ENCODE assay signal across 20 mouse cellular contexts in the genomic region with DNA sequence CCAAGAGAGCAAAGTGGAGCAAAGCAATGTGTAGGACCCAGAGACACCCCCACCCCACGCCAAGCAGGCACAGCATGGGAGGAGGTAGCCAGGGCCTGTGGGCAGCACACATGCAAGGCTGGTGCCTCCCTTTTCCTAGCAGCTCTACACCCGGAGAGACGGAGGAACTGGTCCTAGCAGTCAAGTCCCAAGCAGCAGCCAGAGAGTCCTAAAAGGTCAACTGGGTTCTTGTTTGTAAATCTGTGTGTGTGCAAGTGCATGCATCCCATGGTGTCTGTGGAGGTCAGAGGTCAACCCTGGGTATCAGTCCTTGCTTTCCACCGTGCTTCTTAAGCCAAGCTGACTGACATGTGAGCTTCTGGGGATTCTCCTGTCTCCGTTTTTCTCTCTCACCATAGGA. TPM values are rescaled to one million over a fixed set of nuclear protein-coding genes. Genes with fewer than 3 reads are reported as not detected.
DNase-seq lines count a peak whose midpoint lies in the region; ATAC-seq and TF ChIP-seq lines count a peak whose summit lies in the region.
"Had no signal": no experiment of that assay in that cellular context is flagged by ENCODE, and none has a peak within 500 bp of the region (broad histone marks: within the 10 kb centered on the region; RNA-seq: fewer than 3 reads in every experiment).

No protein-coding gene starts in this region.

- H3K9ac ChIP-seq in limb, embryonic 13.5 days = peak overlapping the region; percentile 4; the same call in 1 of the 2 replicates
- H3K9ac ChIP-seq: embryonic facial prominence, embryonic 12.5 days; forebrain, postnatal 0 days; liver, embryonic 12.5 days had no signal

- ATAC-seq in limb, embryonic 13.5 days (ENCODE audit: low FRiP score, low read depth) = no peak
- ATAC-seq: forebrain, postnatal 0 days; liver, embryonic 12.5 days had no signal

- TF ChIP-seq POLR2A in testis, adult 2 months (IDR thresholded peaks at IDR 0.05; ENCODE audit: control insufficient read depth, low read depth, low read length) = 0 out of 2 replicates have a peak, but pooled peaks have one; percentile 12

- peak; percentile 50 for DNase-seq in cerebellum, adult 11-12 months
- DNase-seq in cerebellum, adult 11 months = no peak
- no peak for DNase-seq in heart, embryonic 10.5 days (ENCODE audit: low spot score)
- DNase-seq in heart, adult 9 months (ENCODE audit: low spot score in 2 of 2) = no peak
- DNase-seq in limb, embryonic 10.5 days (ENCODE audit: low spot score) = no peak
- DNase-seq in testis, postnatal 10 days (ENCODE audit: low spot score) = no peak
- DNase-seq: adrenal gland, adult 2 months; forebrain, postnatal 0 days; heart, postnatal 10 days; kidney, adult 2 months; kidney, postnatal 10 days; left cerebral cortex, postnatal 4 days; lung, adult 2 months; thymus, postnatal 36 days had no signal

- 67% methylated on average over 5 of the region's 5 CpGs for WGBS in heart, embryonic 10.5 days
- 81% methylated on average over 5 of the region's 5 CpGs for WGBS in limb, embryonic 13.5 days
- 80% methylated on average over 5 of the region's 5 CpGs for WGBS in limb, embryonic 10.5 days

- no peak overlapping the region for H3K4me2 ChIP-seq in limb, embryonic 13.5 days (replicated peaks)
- H3K4me2 ChIP-seq: embryonic facial prominence, embryonic 12.5 days; heart, embryonic 11.5 days; liver, embryonic 12.5 days had no signal

- no peak for TF ChIP-seq CTCF in testis, adult 2 months (IDR thresholded peaks at IDR 0.05; ENCODE audit: control insufficient read depth, insufficient read depth, insufficient replicate concordance, low read depth, low read length)

- H3K4me3 ChIP-seq in heart, embryonic 10.5 days = no peak overlapping the region
- no peak overlapping the region for H3K4me3 ChIP-seq in limb, embryonic 13.5 days
- no peak overlapping the region for H3K4me3 ChIP-seq in limb, embryonic 10.5 days
- H3K4me3 ChIP-seq in testis, adult 2 months (ENCODE audit: control insufficient read depth, low read depth, low read length) = no peak overlapping the region
- H3K4me3 ChIP-seq: embryonic facial prominence, embryonic 12.5 days; erythroblast, embryonic 14.5 days; liver, embryonic 12.5 days had no signal

- no peaks in the 10 kb centered on the region for H3K9me3 ChIP-seq in heart, embryonic 10.5 days
- H3K9me3 ChIP-seq in limb, embryonic 13.5 days = no peaks in the 10 kb centered on the region
- no peaks in the 10 kb centered on the region for H3K9me3 ChIP-seq in limb, embryonic 10.5 days (replicated peaks)
- H3K9me3 ChIP-seq: embryonic facial prominence, embryonic 12.5 days; liver, embryonic 12.5 days had no signal

- peaks cover 58% of the 10 kb centered on the region for H3K4me1 ChIP-seq in heart, embryonic 10.5 days
- peaks cover 13% of the 10 kb centered on the region for H3K4me1 ChIP-seq in limb, embryonic 13.5 days
- H3K4me1 ChIP-seq in limb, embryonic 10.5 days = no peaks in the 10 kb centered on the region
- no peaks in the 10 kb centered on the region for H3K4me1 ChIP-seq in testis, adult 2 months (ENCODE audit: control insufficient read depth, insufficient read depth, low read length)

- H3K27ac ChIP-seq in heart, embryonic 10.5 days = peak overlapping the region; percentile 23; the same call in 1 of the 2 replicates
- H3K27ac ChIP-seq in limb, embryonic 13.5 days = peak overlapping the region; percentile 39; the same call in 1 of the 2 replicates
- no peak overlapping the region for H3K27ac ChIP-seq in limb, embryonic 10.5 days
- H3K27ac ChIP-seq in testis, adult 2 months (ENCODE audit: control insufficient read depth, insufficient read depth, low read depth, low read length) = no peak overlapping the region
- H3K27ac ChIP-seq: embryonic facial prominence, embryonic 12.5 days; liver, embryonic 12.5 days had no signal

- H3K27me3 ChIP-seq in heart, embryonic 10.5 days (ENCODE audit: insufficient read depth, poor library complexity, severe bottlenecking) = no peaks in the 10 kb centered on the region
- no peaks in the 10 kb centered on the region for H3K27me3 ChIP-seq in limb, embryonic 13.5 days
- H3K27me3 ChIP-seq in limb, embryonic 10.5 days (ENCODE audit: low read depth, poor library complexity, severe bottlenecking) = no peaks in the 10 kb centered on the region
- no peaks in the 10 kb centered on the region for H3K27me3 ChIP-seq in testis, adult 2 months (ENCODE audit: control insufficient read depth, insufficient read depth, low read length)
- H3K27me3 ChIP-seq: embryonic facial prominence, embryonic 12.5 days; liver, embryonic 12.5 days had no signal

- 0 out of 2 replicates have a peak, but pooled peaks cover 2% of the 10 kb centered on the region for H3K36me3 ChIP-seq in heart, embryonic 10.5 days
- H3K36me3 ChIP-seq in limb, embryonic 13.5 days = peaks cover 20% of the 10 kb centered on the region
- peaks cover 63% of the 10 kb centered on the region for H3K36me3 ChIP-seq in limb, embryonic 10.5 days
- no peaks in the 10 kb centered on the region for H3K36me3 ChIP-seq in testis, adult 2 months (ENCODE audit: control insufficient read depth, insufficient read depth, low read length)

RNA-seq across cellular contexts. Expression of gene Mtss1l, which starts 27.1 kb away (rescaled TPM):
- 5.3 and 6.4 TPM in 2 replicates for polyA plus RNA-seq in heart, embryonic 10.5 days (2016; fragmentation: Nextera tagmentation; extraction: Ambion mirVana)
- 10.4 and 11.7 TPM in 2 replicates for polyA plus RNA-seq in limb, embryonic 13.5 days (2015; fragmentation: Nextera tagmentation; extraction: Ambion mirVana)
- polyA plus RNA-seq in limb, embryonic 10.5 days (2016; fragmentation: Nextera tagmentation; extraction: Ambion mirVana) = 7.8 and 8.8 TPM in 2 replicates
- 9.0 TPM in 2 replicates for polyA plus RNA-seq in testis, adult 2 months (2012; rRNA removed)

Comparison
In these comparisons a context has a peak if more than half of its experiments do, and no peak if none do; other contexts are left out.
1. H3K27ac ChIP-seq: peak in heart, embryonic 10.5 days (single experiment) and limb, embryonic 13.5 days (single experiment); none in limb, embryonic 10.5 days (single experiment) and testis, adult 2 months (single experiment).